23 mouse cellular contexts compared by ENCODE assay signal in genomic region chr3:21948074-21948659, GRCm38 (mm10).
A peak's percentile ranks its signal among the peaks of the same experiment; 100 is the strongest.
DNase-seq lines count a peak whose midpoint lies in the region; ATAC-seq and TF ChIP-seq lines count a peak whose summit lies in the region.
"Had no signal": no experiment of that assay in that cellular context is flagged by ENCODE, and none has a peak within 500 bp of the region (broad histone marks: within the 10 kb centered on the region; RNA-seq: fewer than 3 reads in every experiment).

No protein-coding gene starts in this region.

- no peak for ATAC-seq in heart, embryonic 12.5 days (ENCODE audit: insufficient number of reproducible peaks, low FRiP score)
- no peak for ATAC-seq in lung, embryonic 16.5 days (ENCODE audit: low read depth)
- ATAC-seq in hindbrain, embryonic 13.5 days (ENCODE audit: low FRiP score) = peak; percentile 22; the same call in 1 of the 2 replicates
- ATAC-seq in midbrain, embryonic 13.5 days = peak; percentile 55
- ATAC-seq in liver, embryonic 11.5 days (replicated peaks; ENCODE audit: low FRiP score) = no peak
- ATAC-seq: forebrain, embryonic 13.5 days; intestine, postnatal 0 days; Patski had no signal

- no peaks in the 10 kb centered on the region for H3K36me3 ChIP-seq in heart, embryonic 12.5 days
- H3K36me3 ChIP-seq in lung, embryonic 16.5 days (ENCODE audit: control insufficient read depth, insufficient read depth, low read length) = no peaks in the 10 kb centered on the region
- no peaks in the 10 kb centered on the region for H3K36me3 ChIP-seq in hindbrain, embryonic 13.5 days
- H3K36me3 ChIP-seq in midbrain, embryonic 13.5 days = no peaks in the 10 kb centered on the region
- H3K36me3 ChIP-seq in liver, embryonic 11.5 days (ENCODE audit: control insufficient read depth, insufficient read depth, low read length) = no peaks in the 10 kb centered on the region
- H3K36me3 ChIP-seq: hindbrain, embryonic 15.5 days; limb, embryonic 13.5 days; liver, embryonic 13.5 days had no signal

- no peak for TF ChIP-seq POLR2A in lung, adult 2 months (IDR thresholded peaks at IDR 0.05; ENCODE audit: borderline replicate concordance, extremely low read depth, low read depth, low read length)
- TF ChIP-seq POLR2A in cerebellum, adult 2 months (IDR thresholded peaks at IDR 0.05; ENCODE audit: borderline replicate concordance, insufficient read depth, low read length) = no peak

- H3K4me1 ChIP-seq in heart, embryonic 12.5 days (replicated peaks) = peaks cover 24% of the 10 kb centered on the region
- H3K4me1 ChIP-seq in lung, embryonic 16.5 days (replicated peaks; ENCODE audit: control insufficient read depth, insufficient read depth, low read length) = peaks cover 18% of the 10 kb centered on the region
- peaks cover 9% of the 10 kb centered on the region for H3K4me1 ChIP-seq in lung, adult 2 months (ENCODE audit: control insufficient read depth, insufficient read depth, low read length)
- H3K4me1 ChIP-seq in hindbrain, embryonic 13.5 days (replicated peaks) = peaks cover 9% of the 10 kb centered on the region
- peaks cover 16% of the 10 kb centered on the region for H3K4me1 ChIP-seq in midbrain, embryonic 13.5 days (replicated peaks)
- no peaks in the 10 kb centered on the region for H3K4me1 ChIP-seq in cerebellum, adult 2 months (ENCODE audit: control insufficient read depth, insufficient read depth, low read length)
- no peaks in the 10 kb centered on the region; the same call in 1 of the 2 replicates for H3K4me1 ChIP-seq in liver, embryonic 11.5 days (replicated peaks; ENCODE audit: control insufficient read depth, insufficient read depth, low read length)

- no peak overlapping the region for H3K4me3 ChIP-seq in heart, embryonic 12.5 days
- H3K4me3 ChIP-seq in lung, embryonic 16.5 days (ENCODE audit: low read length) = no peak overlapping the region
- no peak overlapping the region for H3K4me3 ChIP-seq in lung, adult 2 months (replicated peaks; ENCODE audit: extremely low read depth, low read depth, low read length)
- H3K4me3 ChIP-seq in hindbrain, embryonic 13.5 days = no peak overlapping the region
- no peak overlapping the region for H3K4me3 ChIP-seq in midbrain, embryonic 13.5 days (replicated peaks)
- H3K4me3 ChIP-seq in cerebellum, adult 2 months (replicated peaks; ENCODE audit: insufficient read depth, low read depth, low read length) = no peak overlapping the region
- no peak overlapping the region for H3K4me3 ChIP-seq in liver, embryonic 11.5 days (ENCODE audit: low read depth, low read length)
- H3K4me3 ChIP-seq: forebrain, embryonic 13.5 days; hindbrain, embryonic 15.5 days; limb, embryonic 13.5 days; liver, embryonic 13.5 days had no signal

- no peak overlapping the region for H3K9ac ChIP-seq in heart, embryonic 12.5 days
- H3K9ac ChIP-seq in lung, embryonic 16.5 days (ENCODE audit: low read length) = no peak overlapping the region
- no peak overlapping the region for H3K9ac ChIP-seq in hindbrain, embryonic 13.5 days
- H3K9ac ChIP-seq in midbrain, embryonic 13.5 days (replicated peaks) = no peak overlapping the region
- no peak overlapping the region for H3K9ac ChIP-seq in liver, embryonic 11.5 days (ENCODE audit: low read depth, low read length)
- H3K9ac ChIP-seq: forebrain, embryonic 13.5 days; hindbrain, embryonic 15.5 days; limb, embryonic 13.5 days; liver, embryonic 13.5 days had no signal

- H3K9me3 ChIP-seq in heart, embryonic 12.5 days (replicated peaks) = no peaks in the 10 kb centered on the region
- H3K9me3 ChIP-seq in lung, embryonic 16.5 days (ENCODE audit: control insufficient read depth, low read length) = no peaks in the 10 kb centered on the region
- no peaks in the 10 kb centered on the region for H3K9me3 ChIP-seq in hindbrain, embryonic 13.5 days
- no peaks in the 10 kb centered on the region for H3K9me3 ChIP-seq in midbrain, embryonic 13.5 days
- no peaks in the 10 kb centered on the region for H3K9me3 ChIP-seq in liver, embryonic 11.5 days (ENCODE audit: control insufficient read depth, low read length)
- H3K9me3 ChIP-seq: forebrain, embryonic 13.5 days; hindbrain, embryonic 15.5 days; limb, embryonic 13.5 days; liver, embryonic 13.5 days had no signal

- peak; percentile 52 for DNase-seq in heart, adult 11 months
- no peak for DNase-seq in lung, adult 2 months
- no peak for DNase-seq in cerebellum, adult 2 months
- no peak for DNase-seq in liver, embryonic 11.5 days (ENCODE audit: low spot score)
- DNase-seq: cerebellum, adult 11 months; cerebellum, postnatal 10 days; gastrocnemius, postnatal 10 days; heart, postnatal 10 days; kidney, postnatal 4 days; liver, embryonic 13.5 days; lung, postnatal 14 days; thymus, adult 18-20 months; thymus, postnatal 4 days had no signal

- no peaks in the 10 kb centered on the region for H3K27me3 ChIP-seq in heart, embryonic 12.5 days (replicated peaks)
- no peaks in the 10 kb centered on the region for H3K27me3 ChIP-seq in lung, embryonic 16.5 days (ENCODE audit: control insufficient read depth, insufficient read depth, low read depth, low read length)
- H3K27me3 ChIP-seq in hindbrain, embryonic 13.5 days = no peaks in the 10 kb centered on the region
- H3K27me3 ChIP-seq in midbrain, embryonic 13.5 days = no peaks in the 10 kb centered on the region; the same call in 1 of the 2 replicates
- H3K27me3 ChIP-seq in cerebellum, adult 2 months (ENCODE audit: control insufficient read depth, insufficient read depth, low read length) = no peaks in the 10 kb centered on the region
- no peaks in the 10 kb centered on the region for H3K27me3 ChIP-seq in liver, embryonic 11.5 days (replicated peaks; ENCODE audit: control insufficient read depth, insufficient read depth, low read length)
- H3K27me3 ChIP-seq: forebrain, embryonic 13.5 days; hindbrain, embryonic 15.5 days; limb, embryonic 13.5 days; liver, embryonic 13.5 days; Patski had no signal

- no peak for TF ChIP-seq CTCF in lung, adult 2 months (IDR thresholded peaks at IDR 0.05; ENCODE audit: insufficient read depth, low read length)
- TF ChIP-seq CTCF in cerebellum, adult 2 months (IDR thresholded peaks at IDR 0.05; ENCODE audit: borderline replicate concordance, insufficient read depth, low read depth, low read length) = no peak

- WGBS in heart, embryonic 12.5 days = 70% methylated on average over 4 of the region's 4 CpGs
- WGBS in lung, embryonic 16.5 days = 65% methylated on average over 4 of the region's 4 CpGs
- 82% methylated on average over 4 of the region's 4 CpGs for WGBS in lung, adult 2 months
- 47% methylated on average over 4 of the region's 4 CpGs for WGBS in hindbrain, embryonic 13.5 days
- 55% methylated on average over 4 of the region's 4 CpGs for WGBS in midbrain, embryonic 13.5 days
- 74% methylated on average over 4 of the region's 4 CpGs for WGBS in cerebellum, adult 2 months
- WGBS in liver, embryonic 11.5 days = 79% methylated on average over 4 of the region's 4 CpGs

- H3K27ac ChIP-seq in heart, embryonic 12.5 days (ENCODE audit: poor library complexity, severe bottlenecking) = no peak overlapping the region
- peak overlapping the region; percentile 55; the same call in 1 of the 2 replicates for H3K27ac ChIP-seq in lung, embryonic 16.5 days (ENCODE audit: low read length)
- H3K27ac ChIP-seq in hindbrain, embryonic 13.5 days = peak overlapping the region; percentile 41; the same call in 1 of the 2 replicates
- H3K27ac ChIP-seq in midbrain, embryonic 13.5 days = 0 out of 2 replicates have a peak overlapping the region, but pooled peaks have one; percentile 30
- no peak overlapping the region for H3K27ac ChIP-seq in cerebellum, adult 2 months (ENCODE audit: insufficient read depth, low read length)
- no peak overlapping the region for H3K27ac ChIP-seq in liver, embryonic 11.5 days (ENCODE audit: low read depth, low read length)
- H3K27ac ChIP-seq: forebrain, embryonic 13.5 days; hindbrain, embryonic 15.5 days; limb, embryonic 13.5 days; liver, embryonic 13.5 days had no signal

- no peak overlapping the region for H3K4me2 ChIP-seq in heart, embryonic 12.5 days
- no peak overlapping the region for H3K4me2 ChIP-seq in lung, embryonic 16.5 days (ENCODE audit: low read depth, low read length)
- H3K4me2 ChIP-seq in hindbrain, embryonic 13.5 days = no peak overlapping the region
- H3K4me2 ChIP-seq in midbrain, embryonic 13.5 days (replicated peaks) = no peak overlapping the region
- H3K4me2 ChIP-seq in liver, embryonic 11.5 days = no peak overlapping the region
- H3K4me2 ChIP-seq: forebrain, embryonic 13.5 days; heart, embryonic 11.5 days; hindbrain, embryonic 15.5 days; limb, embryonic 13.5 days; liver, embryonic 13.5 days had no signal

Comparison
In these comparisons a context has a peak if more than half of its experiments do, and no peak if none do; other contexts are left out.
1. ATAC-seq: peak in hindbrain, embryonic 13.5 days (single experiment) and midbrain, embryonic 13.5 days (single experiment); none in heart, embryonic 12.5 days (single experiment), lung, embryonic 16.5 days (single experiment) and liver, embryonic 11.5 days (single experiment).
2. H3K27ac ChIP-seq: peak in lung, embryonic 16.5 days (single experiment), hindbrain, embryonic 13.5 days (single experiment) and midbrain, embryonic 13.5 days (single experiment); none in heart, embryonic 12.5 days (single experiment), cerebellum, adult 2 months (single experiment) and liver, embryonic 11.5 days (single experiment).